Mouse (Mus musculus) ES-E14 (cell line): ENCODE data around the gene Tpst2. TPM values are rescaled to one million over a fixed set of nuclear protein-coding genes. Genes with fewer than 3 reads are reported as not detected.

Experiments used
- DNase-seq: peaks from one replicate; pipeline ENCODE4 v3.0.0-alpha.2; 2013; ENCODE audit warnings: low read depth, low spot score
- H3K27ac ChIP-seq: 2 replicates; pipeline ENCODE4 v1.5.1; 2012; ENCODE audit warnings: low read depth, mild to moderate bottlenecking, low read length, moderate library complexity, mixed read lengths; ENCODE audit not compliant: poor library complexity, insufficient read depth, severe bottlenecking
- H3K36me3 ChIP-seq: 2 replicates; pipeline ENCODE4 v1.6.1; 2012; ENCODE audit warnings: mild to moderate bottlenecking, low read length, moderate library complexity, mixed read lengths; ENCODE audit not compliant: control insufficient read depth, poor library complexity, insufficient read depth, severe bottlenecking
- H3K4me1 ChIP-seq, 2 experiments: fragments of 150-350 bp in 1 of 2; sonication (generic) in 1 of 2; 2 replicates each; pipeline ENCODE4 v1.6.1; 2012; ENCODE audit warnings: low read length in 2 of 2, mild to moderate bottlenecking in 1 of 2, mixed read lengths in 1 of 2; ENCODE audit not compliant: control insufficient read depth in 2 of 2, insufficient read depth in 2 of 2, poor library complexity in 1 of 2
- H3K4me3 ChIP-seq, 2 experiments: fragments of 150-350 bp in 1 of 2; sonication (generic) in 1 of 2; 2 replicates each; pipeline ENCODE4 v1.5.1; 2012; ENCODE audit warnings: low read length in 2 of 2, low read depth in 1 of 2, mild to moderate bottlenecking in 1 of 2, mixed read lengths in 1 of 2; ENCODE audit not compliant: insufficient read depth in 1 of 2, poor library complexity in 1 of 2, severe bottlenecking in 1 of 2
- H3K9ac ChIP-seq: 2 replicates; pipeline ENCODE4 v1.6.1; 2012; ENCODE audit warnings: low read depth, mild to moderate bottlenecking, low read length, mixed read lengths; ENCODE audit not compliant: poor library complexity, insufficient read depth, severe bottlenecking
- H3K9me3 ChIP-seq: fragments of 150-350 bp; sonication (generic); 2 replicates; pipeline ENCODE4 v1.6.1; 2012; ENCODE audit warnings: low read depth, mild to moderate bottlenecking, low read length; ENCODE audit not compliant: control insufficient read depth, insufficient read depth
- CHD2 ChIP-seq: IDR thresholded peaks from 2 replicates; pipeline ENCODE4 v1.6.1; 2014; ENCODE audit warnings: mild to moderate bottlenecking, low read depth, low read length, inconsistent platforms
- HCFC1 ChIP-seq: IDR thresholded peaks from 2 replicates; pipeline ENCODE4 v1.6.1; 2012; ENCODE audit warnings: low read length, inconsistent platforms, borderline replicate concordance; ENCODE audit not compliant: insufficient read depth
- MAFK ChIP-seq: IDR thresholded peaks from 2 replicates; pipeline ENCODE4 v1.6.1; 2014; ENCODE audit warnings: mild to moderate bottlenecking, low read depth, low read length, inconsistent platforms; ENCODE audit not compliant: insufficient read depth
- ZC3H11A ChIP-seq: IDR thresholded peaks from 2 replicates; pipeline ENCODE4 v1.6.1; 2012; ENCODE audit warnings: low read depth, mild to moderate bottlenecking, inconsistent platforms, low read length, borderline replicate concordance
- ZNF384 ChIP-seq: IDR thresholded peaks from 2 replicates; pipeline ENCODE4 v1.6.1; 2012; ENCODE audit warnings: low read depth, low read length, inconsistent platforms
- in situ Hi-C, 2 experiments: fragments of 600-800 bp; cut with MboI; formaldehyde crosslinking; loops; one replicate each; pipeline ENCODE4 v1.15.1; 2025; ENCODE audit warnings: low sequenced_read_pairs in 2 of 2, inconsistent platforms in 1 of 2; ENCODE audit not compliant: unreplicated experiment in 2 of 2
- total RNA-seq: library from RNA; depleted of rRNA; stranded (reverse); fragments of 300-350 nt; gene quantifications from 2 replicates; pipeline ENCODE4 v1.2.3, GENCODE M21; 2012

Gene Tpst2
- total RNA-seq, 1 experiment, result 82.7 TPM

GRCm38 (mm10) chr5:112299399-112299798 is 22.9 kb downstream of the Tpst2 start:
- Histone ChIP-seq H3K36me3 (0 out of 2 replicates have a peak, but pooled peaks cover 4% of the 10 kb centered on the region), H3K9me3 (no peaks in the 10 kb centered on the region), H3K27ac (no peak overlapping the region), H3K4me1 (peaks cover 8 to 37% of the 10 kb centered on the region in 2 experiments), H3K9ac (no peak overlapping the region), H3K4me3 (no peak overlapping the region)
- in situ Hi-C loops, result no loop called here
- no peak for DNase-seq
- TF ChIP-seq CHD2 (no peak), HCFC1 (no peak), ZNF384 (no peak), ZC3H11A (no peak), MAFK (no peak)

GRCm38 (mm10) chr5:112300112-112300511 is 23.6 kb downstream of the Tpst2 start:
- H3K36me3 ChIP-seq, result peaks cover 6% of the 10 kb centered on the region; the same call in 1 of the 2 replicates
- H3K9ac ChIP-seq, result no peak overlapping the region
- in situ Hi-C loops, result no loop called here
- no peak overlapping the region for H3K4me3 ChIP-seq
- no peaks in the 10 kb centered on the region for H3K9me3 ChIP-seq
- no peak for DNase-seq
- peaks cover 8 to 30% of the 10 kb centered on the region in 2 experiments for H3K4me1 ChIP-seq
- no peak overlapping the region for H3K27ac ChIP-seq
- TF ChIP-seq ZNF384 (no peak), HCFC1 (no peak), MAFK (no peak), ZC3H11A (no peak), CHD2 (no peak)

GRCm38 (mm10) chr5:112300721-112301308 is 24.3 kb downstream of the Tpst2 start:
- H3K27ac ChIP-seq, result no peak overlapping the region
- H3K36me3 ChIP-seq, result peaks cover 6% of the 10 kb centered on the region; the same call in 1 of the 2 replicates
- in situ Hi-C loops, result no loop called here
- no peak overlapping the region for H3K4me3 ChIP-seq
- TF ChIP-seq CHD2 (no peak), MAFK (no peak), ZNF384 (no peak), HCFC1 (no peak), ZC3H11A (no peak)
- peaks cover 5 to 24% of the 10 kb centered on the region in 2 experiments; a peak in 3 of 4 replicates for H3K4me1 ChIP-seq
- no peak for DNase-seq
- H3K9ac ChIP-seq, result no peak overlapping the region
- H3K9me3 ChIP-seq, result no peaks in the 10 kb centered on the region

- Histone ChIP-seq H3K36me3 (peaks cover 6% of the 10 kb centered on the region; the same call in 1 of the 2 replicates), H3K9ac (no peak overlapping the region), H3K27ac (no peak overlapping the region), H3K4me1 (peaks cover 5 to 24% of the 10 kb centered on the region in 2 experiments; a peak in 3 of 4 replicates), H3K9me3 (no peaks in the 10 kb centered on the region), H3K4me3 (no peak overlapping the region)
- TF ChIP-seq CHD2 (no peak), MAFK (no peak), HCFC1 (no peak), ZC3H11A (no peak), ZNF384 (no peak)
- no peak for DNase-seq
- in situ Hi-C loops, result no loop called here
Measured at GRCm38 (mm10) chr5:112301694-112302093, 25.2 kb downstream of the Tpst2 start.

- Histone ChIP-seq H3K27ac (no peak overlapping the region), H3K9me3 (no peaks in the 10 kb centered on the region), H3K4me3 (no peak overlapping the region), H3K4me1 (peaks cover 5 to 21% of the 10 kb centered on the region in 2 experiments; a peak in 3 of 4 replicates), H3K36me3 (peaks cover 6% of the 10 kb centered on the region; the same call in 1 of the 2 replicates), H3K9ac (no peak overlapping the region)
- DNase-seq, result no peak
- in situ Hi-C loops, result no loop called here
- TF ChIP-seq HCFC1, result no peak
- no peak for TF ChIP-seq ZC3H11A
- TF ChIP-seq MAFK, result no peak
- no peak for TF ChIP-seq ZNF384
- TF ChIP-seq CHD2, result no peak
Measured at GRCm38 (mm10) chr5:112302310-112302709, 25.8 kb downstream of the Tpst2 start.
